Mouse (Mus musculus) kidney, postnatal 0 days (tissue): ENCODE results near the gene Nup188. TPM values are rescaled to one million over a fixed set of nuclear protein-coding genes. Genes with fewer than 3 reads are reported as not detected.

Source experiments
- ATAC-seq: fragments of 200-750 bp; cut with Nextera tagmentation; replicated peaks from 2 replicates; pipeline ENCODE4 v1.8.0; 2017; ENCODE audit warnings: low read depth, moderate number of reproducible peaks, moderate TSS enrichment, moderate library complexity; ENCODE audit not compliant: low FRiP score
- DNase-seq: peaks from one replicate; pipeline ENCODE4 v3.0.0-alpha.2; 2016; ENCODE audit warnings: low spot score
- H3K27ac ChIP-seq: fragments of 300-500 bp; sonication (generic); 2 replicates; pipeline ENCODE4 v1.5.1; 2014; ENCODE audit warnings: mild to moderate bottlenecking
- H3K27me3 ChIP-seq: fragments of 300-500 bp; sonication (generic); 2 replicates; pipeline ENCODE4 v1.6.1; 2014; ENCODE audit warnings: low read length, mixed read lengths; ENCODE audit not compliant: insufficient read depth
- H3K36me3 ChIP-seq: fragments of 300-500 bp; sonication (generic); 2 replicates; pipeline ENCODE4 v1.6.1; 2014; ENCODE audit warnings: low read length, mixed read lengths; ENCODE audit not compliant: insufficient read depth
- H3K4me1 ChIP-seq: fragments of 300-500 bp; sonication (generic); replicated peaks from 2 replicates; pipeline ENCODE4 v1.6.1; 2014; ENCODE audit warnings: antibody characterized with exemption, low read length, mixed read lengths; ENCODE audit not compliant: insufficient read depth
- H3K4me2 ChIP-seq: fragments of 300-500 bp; sonication (generic); 2 replicates; pipeline ENCODE4 v1.6.1; 2014; ENCODE audit warnings: mild to moderate bottlenecking, low read length, moderate library complexity, mixed read lengths
- H3K4me3 ChIP-seq: fragments of 300-500 bp; sonication (generic); replicated peaks from 2 replicates; pipeline ENCODE4 v1.5.1; 2014; ENCODE audit warnings: low read depth, low read length
- H3K9ac ChIP-seq: fragments of 300-500 bp; sonication (generic); 2 replicates; pipeline ENCODE4 v1.6.1; 2014; ENCODE audit warnings: low read depth, low read length
- H3K9me3 ChIP-seq: fragments of 300-500 bp; sonication (generic); replicated peaks from 2 replicates; pipeline ENCODE4 v1.6.1; 2016; ENCODE audit warnings: low read length, inconsistent platforms, mixed read lengths
- CTCF ChIP-seq: IDR thresholded peaks from 2 replicates; pipeline ENCODE4 v1.5.1; 2016; ENCODE audit warnings: antibody characterized with exemption, low read depth, mild to moderate bottlenecking, moderate library complexity
- WGBS: fragments of 180-500 bp; shearing (Covaris S2); extraction: QIAGEN DNeasy Blood & Tissue Kit; methylation state at CpG from one replicate; pipeline ENCODE4 v1.1.7; 2014; 5-methylcytosine and 5-hydroxymethylcytosine counted together
- polyA plus RNA-seq: library from polyadenylated mRNA; unstranded; fragments of >200 nt; fragmentation: Nextera tagmentation; extraction: Ambion mirVana; gene quantifications from 2 replicates; pipeline ENCODE4 v1.2.1, GENCODE M21; 2015

Nup188 gene
- polyA plus RNA-seq, 1 experiment from 2014 or later = 17.5 TPM

DNA sequence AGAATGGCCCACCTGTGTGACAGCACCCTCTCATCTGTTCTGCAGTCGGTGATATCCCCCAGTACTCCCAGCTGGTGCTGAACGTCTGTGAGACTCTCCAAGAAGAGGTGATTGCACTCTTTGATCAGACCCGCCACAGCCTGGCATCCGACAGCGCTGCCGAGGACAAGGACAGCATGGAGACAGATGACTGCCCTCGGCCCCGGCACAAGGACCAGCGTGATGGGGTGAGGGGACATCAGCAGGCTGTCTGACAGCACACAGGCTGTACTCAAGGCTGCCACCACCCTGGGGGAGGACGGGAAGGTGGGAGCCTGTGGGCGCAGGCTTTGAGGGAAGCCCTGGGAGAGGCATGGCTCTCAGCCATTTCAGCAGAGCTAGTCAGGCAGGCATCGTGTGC, 51.0 kb downstream of the Nup188 start:
- H3K4me2 ChIP-seq = no peak overlapping the region
- TF ChIP-seq CTCF = no peak
- no peak for ATAC-seq

DNA sequence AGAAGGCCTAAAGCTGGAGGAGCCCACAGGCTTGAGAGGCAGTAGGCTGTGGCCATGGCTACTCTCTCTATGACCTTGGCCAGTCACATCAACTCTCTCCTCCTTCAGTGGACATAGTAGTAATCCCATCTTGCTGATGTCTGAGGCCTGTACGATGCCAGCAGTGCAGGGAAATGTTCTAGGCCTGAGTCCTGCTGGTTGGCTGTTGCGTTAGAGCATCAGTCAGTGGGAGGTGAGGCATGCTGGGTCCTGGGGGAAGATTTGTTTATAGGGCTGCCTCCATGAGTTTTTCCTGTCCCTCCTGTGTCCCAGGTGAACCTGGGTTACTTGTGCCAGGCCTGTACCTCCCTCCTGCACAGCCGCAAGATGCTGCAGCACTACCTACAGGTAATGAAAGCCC, 55.9 kb downstream of the Nup188 start:
- 88% methylated on average over 3 of the region's 3 CpGs for WGBS
- H3K9ac ChIP-seq = no peak overlapping the region
- ATAC-seq (no peak), DNase-seq (no peak)
- H3K4me1 ChIP-seq = no peaks in the 10 kb centered on the region
- H3K27me3 ChIP-seq = no peaks in the 10 kb centered on the region
- H3K9me3 ChIP-seq = no peaks in the 10 kb centered on the region
- no peak overlapping the region for H3K27ac ChIP-seq
- H3K4me2 ChIP-seq = no peak overlapping the region
- no peak for TF ChIP-seq CTCF
- H3K36me3 ChIP-seq = peaks cover 67% of the 10 kb centered on the region
- H3K4me3 ChIP-seq = no peak overlapping the region

More for the DNA sequence above, 51.0 kb downstream of the Nup188 start:
- no peak for DNase-seq
- H3K36me3 ChIP-seq = peaks cover 71% of the 10 kb centered on the region
- WGBS = 83% methylated on average over 12 of the region's 12 CpGs
- no peak overlapping the region for H3K4me3 ChIP-seq
- no peaks in the 10 kb centered on the region for H3K27me3 ChIP-seq
- H3K4me1 ChIP-seq = no peaks in the 10 kb centered on the region
- H3K27ac ChIP-seq = no peak overlapping the region
- H3K9me3 ChIP-seq = no peaks in the 10 kb centered on the region
- H3K9ac ChIP-seq = no peak overlapping the region

DNA sequence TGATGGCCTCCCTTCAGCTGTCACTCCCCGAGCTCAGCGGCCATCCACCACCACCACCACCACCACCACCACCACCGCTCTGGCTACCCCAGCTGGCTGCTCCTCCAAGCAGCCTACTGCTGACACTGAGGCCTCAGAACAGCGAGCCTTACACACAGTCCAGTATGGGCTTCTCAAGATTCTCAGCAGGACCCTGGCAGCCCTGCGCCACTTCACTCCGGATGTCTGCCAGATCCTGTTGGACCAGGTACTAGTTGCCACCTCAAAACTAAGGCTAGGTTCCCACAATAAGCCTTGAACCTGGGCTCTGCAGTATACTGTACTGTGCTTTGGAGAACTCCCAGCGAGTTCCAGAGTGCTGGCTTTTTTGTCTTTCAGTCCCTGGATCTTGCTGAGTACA, 56.3 kb downstream of the Nup188 start:
- no peak for TF ChIP-seq CTCF
- Histone ChIP-seq H3K27ac (no peak overlapping the region), H3K9ac (no peak overlapping the region), H3K4me2 (no peak overlapping the region), H3K4me3 (no peak overlapping the region), H3K27me3 (no peaks in the 10 kb centered on the region), H3K4me1 (no peaks in the 10 kb centered on the region), H3K9me3 (no peaks in the 10 kb centered on the region), H3K36me3 (peaks cover 62% of the 10 kb centered on the region)
- DNase-seq (no peak), ATAC-seq (no peak)
- WGBS = 91% methylated on average over 7 of the region's 7 CpGs

DNA sequence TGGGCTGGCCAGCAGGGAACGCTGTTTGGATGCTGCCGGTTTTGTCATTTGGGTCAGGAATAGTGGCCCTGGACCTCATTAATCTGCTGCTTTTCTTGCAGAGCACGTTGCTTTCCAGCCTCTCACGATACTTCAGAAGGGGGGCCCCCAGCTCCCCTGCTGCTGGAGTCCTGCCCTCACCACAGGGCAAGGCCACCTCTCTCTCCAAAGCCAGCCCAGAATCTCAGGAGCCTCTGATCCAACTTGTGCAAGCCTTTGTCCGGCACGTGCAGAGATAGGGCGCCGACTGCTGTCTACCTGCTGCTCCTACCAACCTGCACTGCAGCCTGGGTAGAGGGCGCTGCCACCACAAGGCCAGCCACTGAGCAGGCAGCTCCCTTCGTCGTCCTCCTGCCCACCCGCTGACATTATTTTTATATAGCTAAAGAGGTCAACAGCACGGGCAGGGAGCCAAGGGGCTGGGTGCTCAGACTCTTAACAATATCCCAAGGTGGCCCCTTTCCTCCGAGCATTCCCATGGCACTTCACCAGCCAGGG, 57.5 kb downstream of the Nup188 start:
- Histone ChIP-seq H3K36me3 (peaks cover 71% of the 10 kb centered on the region), H3K9me3 (no peaks in the 10 kb centered on the region), H3K27ac (no peak overlapping the region), H3K9ac (no peak overlapping the region), H3K4me1 (no peaks in the 10 kb centered on the region), H3K4me3 (no peak overlapping the region), H3K27me3 (no peaks in the 10 kb centered on the region), H3K4me2 (no peak overlapping the region)
- no peak for DNase-seq
- no peak for ATAC-seq
- 65% methylated on average over 14 of the region's 14 CpGs for WGBS
- no peak for TF ChIP-seq CTCF

DNA sequence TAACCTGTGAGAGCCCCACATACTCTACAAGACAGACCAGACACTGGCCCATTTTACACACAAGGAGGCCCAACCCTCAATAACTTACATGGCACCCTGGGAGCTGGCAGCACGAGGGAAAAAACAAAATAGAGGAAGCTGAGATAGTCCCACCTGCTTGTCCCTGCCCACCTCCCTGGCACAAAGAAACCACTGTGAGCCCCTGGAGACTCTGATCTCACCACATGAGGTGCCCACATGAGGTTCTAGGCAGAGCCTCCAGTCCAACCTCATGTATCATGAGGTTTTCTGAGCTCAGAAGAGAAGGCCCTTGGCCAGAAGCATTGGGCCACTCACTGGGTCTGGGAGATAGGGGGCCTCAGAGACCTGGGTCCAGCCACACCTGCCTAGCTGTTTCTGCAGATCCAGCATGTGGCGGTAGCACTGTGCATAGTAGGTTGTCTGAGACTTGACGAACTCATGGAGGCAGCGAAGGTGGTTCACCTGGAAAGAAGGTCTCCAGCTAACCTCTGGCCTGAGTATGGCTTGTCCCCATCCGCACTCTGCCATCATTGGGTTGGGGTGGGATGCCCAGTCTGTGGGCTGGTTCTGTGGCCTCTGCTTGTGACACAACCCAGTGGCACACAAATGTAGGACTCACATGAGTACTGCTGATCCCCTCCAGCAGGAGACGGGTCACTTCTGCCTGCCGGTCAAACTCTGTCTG, 59.9 kb downstream of the Nup188 start:
- Histone ChIP-seq H3K36me3 (peaks cover 73% of the 10 kb centered on the region), H3K4me3 (no peak overlapping the region), H3K4me1 (no peaks in the 10 kb centered on the region), H3K27ac (no peak overlapping the region), H3K27me3 (no peaks in the 10 kb centered on the region), H3K9ac (no peak overlapping the region), H3K9me3 (no peaks in the 10 kb centered on the region), H3K4me2 (no peak overlapping the region)
- DNase-seq = no peak
- no peak for ATAC-seq
- TF ChIP-seq CTCF = no peak
- WGBS = 89% methylated on average over 7 of the region's 7 CpGs

DNA sequence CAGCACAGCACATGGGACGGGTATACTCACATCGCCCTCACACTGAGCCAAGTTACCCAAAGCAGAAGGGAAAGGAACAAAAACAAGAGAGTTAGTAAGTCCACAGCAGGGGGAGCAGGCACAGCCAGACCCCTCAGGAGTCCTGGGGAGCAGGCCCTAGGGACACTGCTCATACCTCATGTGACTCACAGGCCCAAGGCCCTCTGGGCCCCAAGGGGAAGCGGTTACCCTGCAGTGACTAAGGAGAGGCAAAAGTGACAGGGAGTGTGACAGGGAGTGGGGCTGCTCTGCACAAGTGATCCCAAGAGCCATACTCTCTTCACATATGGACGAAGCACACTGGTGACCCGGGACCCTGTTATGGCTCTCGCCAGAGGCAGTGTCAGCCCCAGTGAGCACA, 63.0 kb downstream of the Nup188 start:
- TF ChIP-seq CTCF = no peak
- no peaks in the 10 kb centered on the region for H3K27me3 ChIP-seq
- ATAC-seq (no peak), DNase-seq (no peak)
- 92% methylated on average over 6 of the region's 6 CpGs for WGBS
- no peak overlapping the region for H3K4me3 ChIP-seq
- no peak overlapping the region for H3K4me2 ChIP-seq
- H3K9ac ChIP-seq = no peak overlapping the region
- no peak overlapping the region for H3K27ac ChIP-seq
- H3K36me3 ChIP-seq = peaks cover 59% of the 10 kb centered on the region
- H3K9me3 ChIP-seq = no peaks in the 10 kb centered on the region
- no peaks in the 10 kb centered on the region for H3K4me1 ChIP-seq
